In the genomic region with DNA sequence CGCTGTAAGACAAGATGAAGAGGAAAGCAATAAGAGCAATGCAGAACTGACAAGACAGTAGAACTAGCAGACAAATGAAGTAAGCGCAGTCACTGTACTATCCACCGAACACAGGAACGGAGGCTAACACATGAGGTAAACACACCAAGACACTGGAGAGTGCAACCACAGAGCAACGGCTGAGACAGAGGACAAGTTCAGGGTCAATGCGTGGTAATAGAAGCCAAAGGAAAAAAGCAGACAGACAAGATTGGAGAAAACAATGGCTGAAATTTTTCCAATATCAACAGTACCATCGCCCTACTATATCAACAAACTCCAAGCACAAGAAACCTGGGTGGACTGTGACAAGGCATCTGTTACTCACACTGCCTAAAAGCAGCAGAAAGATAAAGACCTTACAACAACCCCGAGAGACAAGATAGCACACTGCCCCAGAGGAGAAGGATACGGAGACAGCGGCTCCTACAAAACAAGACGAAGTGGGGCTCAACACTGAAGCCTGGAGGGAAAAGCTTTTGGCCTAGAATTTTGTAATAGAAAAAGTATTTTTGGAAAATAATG, we compare ENCODE assay signal across 1 mouse cellular context.
TF ChIP-seq lines count a peak whose summit lies in the region.

No protein-coding gene starts in this region.

TF ChIP-seq in MEL, 35 proteins besides CTCF, POLR2A, EP300 and RAD21 (continued from another document):
- TF ChIP-seq CHD1 (IDR thresholded peaks at IDR 0.05; ENCODE audit: low read depth, low read length) (no peak), MXI1 (IDR thresholded peaks at IDR 0.05; ENCODE audit: low read depth, low read length) (no peak), MAZ (IDR thresholded peaks at IDR 0.05; ENCODE audit: low read depth, low read length) (no peak), HCFC1 (IDR thresholded peaks at IDR 0.05; ENCODE audit: low read depth, low read length) (0 out of 2 replicates have a peak, but pooled peaks have one; percentile 16), USF2 (IDR thresholded peaks at IDR 0.05; ENCODE audit: borderline replicate concordance in 1 of 2, insufficient read depth in 1 of 2, low read depth in 1 of 2, low read length in 2 of 2) (no peak), POLR2AphosphoS2 (IDR thresholded peaks at IDR 0.05; ENCODE audit: low read length) (no peak), TCF12 (IDR thresholded peaks at IDR 0.05; ENCODE audit: low read depth, low read length) (peak; percentile 85), TAL1 (IDR thresholded peaks at IDR 0.05; ENCODE audit: low read length) (no peak)
